Mouse (Mus musculus): ENCODE data around the gene Gm28053.
"Not testable (repeated sequence)": the region's sequence is repeated elsewhere in the genome, so short reads cannot be mapped to it uniquely, and the experiment has no call there.

Gm28053 gene

GRCm38 (mm10) chr6:48718455-48718854 lies at the start of gene Gm28053, which contains the start of gene Gimap7:
Gm28053 (plus strand) TSS chr6:48718607.
Gimap7 (plus strand) TSS chr6:48718621.
- no peak for DNase-seq

GRCm38 (mm10) chr6:48669446-48669969 lies 48.9 kb upstream of the Gm28053 start:
- no peak for DNase-seq

- DNase-seq: no peak
These were observed 43.9 kb upstream of the Gm28053 start for GRCm38 (mm10) chr6:48674291-48675058.

GRCm38 (mm10) chr6:48675400-48675930 lies 42.9 kb upstream of the Gm28053 start:
- DNase-seq: no peak

GRCm38 (mm10) chr6:48675931-48676859 lies 42.2 kb upstream of the Gm28053 start, which contains the start of gene Gimap9:
Gimap9 (plus strand) TSS chr6:48676129.
- DNase-seq: no peak

- no peak for DNase-seq
These were observed 41.5 kb upstream of the Gm28053 start for GRCm38 (mm10) chr6:48676860-48677415.

GRCm38 (mm10) chr6:48677492-48678345 lies 40.7 kb upstream of the Gm28053 start:
- no peak for DNase-seq

- no peak for DNase-seq
These were observed 40.0 kb upstream of the Gm28053 start for GRCm38 (mm10) chr6:48678391-48678790.

GRCm38 (mm10) chr6:48679701-48680100 lies 38.7 kb upstream of the Gm28053 start:
- DNase-seq: no peak

- no peak for DNase-seq
These were observed 38.0 kb upstream of the Gm28053 start for GRCm38 (mm10) chr6:48680421-48680820.

- DNase-seq: no peak
These were observed 36.8 kb upstream of the Gm28053 start for GRCm38 (mm10) chr6:48681472-48682090.

GRCm38 (mm10) chr6:48682271-48682670 lies 36.1 kb upstream of the Gm28053 start:
- peak in 1 of 2 experiments; percentile 17 for DNase-seq

GRCm38 (mm10) chr6:48683263-48683821 lies 35.1 kb upstream of the Gm28053 start:
- DNase-seq: not testable (repeated sequence)

- no peak for DNase-seq
These were observed 34.1 kb upstream of the Gm28053 start, which contains the start of gene Gimap4 for GRCm38 (mm10) chr6:48684319-48684718. Gimap4 (plus strand) TSS chr6:48684549.

- DNase-seq: no peak
These were observed 33.6 kb upstream of the Gm28053 start for GRCm38 (mm10) chr6:48684806-48685205.

GRCm38 (mm10) chr6:48685251-48685650 lies 33.2 kb upstream of the Gm28053 start:
- DNase-seq: no peak

GRCm38 (mm10) chr6:48685694-48686665 lies 32.4 kb upstream of the Gm28053 start:
- DNase-seq: no peak

GRCm38 (mm10) chr6:48687077-48687476 lies 31.3 kb upstream of the Gm28053 start:
- DNase-seq: no peak

- no peak for DNase-seq
These were observed 29.1 kb upstream of the Gm28053 start for GRCm38 (mm10) chr6:48689320-48689719.
